Mouse (Mus musculus) granulocyte monocyte progenitor cell, adult 5-6 weeks (primary cell): ENCODE measurements at regions not wholly inside any gene's neighbourhood (a gene's known extent, or its start where the extent isn't known, plus 50 kb on each side); places are given as distances from the start of the nearest gene placed in this dataset.

Experiments used
- ATAC-seq: replicated peaks from 2 replicates; pipeline ENCODE4 v1.8.0; 2016; ENCODE audit warnings: mild to moderate bottlenecking, moderate TSS enrichment, inconsistent platforms; ENCODE audit not compliant: poor library complexity, severe bottlenecking

DNA sequence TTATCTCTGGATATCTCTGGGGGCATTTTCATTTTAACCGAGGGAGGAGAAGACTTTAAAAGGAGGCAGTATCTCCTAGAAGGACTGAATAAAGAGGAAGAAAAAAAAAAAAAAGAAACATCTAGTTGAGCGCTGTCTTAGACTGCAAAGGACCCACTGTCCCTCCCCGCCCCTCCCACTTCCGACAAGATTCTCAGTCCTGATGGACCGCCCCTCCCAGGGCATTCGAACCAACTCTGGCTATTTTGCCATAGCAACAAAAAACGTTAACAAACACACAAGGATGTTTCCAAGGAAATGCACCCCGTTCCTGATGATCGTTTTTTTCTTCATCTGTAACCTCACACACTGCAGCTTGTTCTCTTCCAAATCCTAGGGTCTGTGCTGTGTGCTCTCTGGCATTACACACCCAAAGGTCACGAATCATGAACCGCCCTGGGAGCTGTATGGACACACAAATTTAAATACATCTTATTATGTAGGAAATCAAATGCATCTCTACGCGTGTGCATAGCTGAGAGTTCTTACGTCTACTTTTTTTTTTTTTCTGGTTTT lies 75.8 kb downstream of the Rnd3 start:
- ATAC-seq = peak; percentile 22; the same call in 1 of the 2 replicates

DNA sequence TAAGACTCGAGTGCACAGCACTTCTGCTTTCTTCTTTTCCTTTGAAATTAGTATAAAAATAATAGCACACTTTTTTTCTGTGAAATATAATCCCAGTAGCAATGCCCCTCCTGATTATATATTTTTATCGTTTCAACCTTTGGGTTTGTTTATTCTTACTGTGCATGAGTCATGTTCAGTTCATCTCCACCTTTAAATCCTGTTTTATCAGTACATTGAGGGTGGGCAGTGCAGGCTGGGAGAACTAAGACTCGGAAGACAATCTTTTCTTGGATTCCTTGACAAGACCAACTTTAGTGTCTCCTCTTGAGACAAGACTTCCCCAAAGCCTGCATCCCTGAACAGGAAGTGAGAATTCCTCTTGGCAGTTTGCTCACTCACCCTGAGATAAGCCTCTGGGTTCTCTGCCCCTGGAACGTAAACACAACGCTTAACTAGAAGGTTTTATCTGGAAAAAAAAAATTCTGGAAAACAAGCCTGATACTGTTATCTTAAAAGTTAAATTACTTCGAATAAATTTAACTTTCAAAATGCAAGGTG lies 76.5 kb downstream of the Rnd3 start:
- no peak for ATAC-seq

- no peak for ATAC-seq
Observed at GRCm38 (mm10) chr2:51070902-51071301, 78.0 kb downstream of the Rnd3 start.

DNA sequence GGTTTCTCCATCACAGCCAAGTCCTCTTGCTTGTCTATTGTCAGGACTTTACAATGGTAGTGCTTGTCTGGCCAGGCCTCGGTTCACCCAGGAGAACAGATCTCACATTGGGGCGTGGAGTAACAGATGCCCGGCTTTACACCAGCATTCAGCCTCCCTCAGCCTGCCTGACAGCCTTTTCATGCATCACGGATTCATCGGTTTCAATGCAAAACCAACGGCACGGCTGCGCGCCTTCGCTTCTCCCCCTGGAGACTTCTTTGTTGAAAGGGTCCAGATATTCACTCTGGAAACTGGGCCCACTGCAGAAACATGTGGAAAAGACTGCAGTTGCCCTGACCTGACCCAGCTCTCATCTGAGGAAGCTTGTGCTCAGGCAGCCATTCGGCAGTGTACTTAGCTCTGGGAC lies 82.5 kb downstream of the Rnd3 start:
- ATAC-seq = no peak

- no peak for ATAC-seq
Observed at GRCm38 (mm10) chr2:51065821-51066220, 83.1 kb downstream of the Rnd3 start.

DNA sequence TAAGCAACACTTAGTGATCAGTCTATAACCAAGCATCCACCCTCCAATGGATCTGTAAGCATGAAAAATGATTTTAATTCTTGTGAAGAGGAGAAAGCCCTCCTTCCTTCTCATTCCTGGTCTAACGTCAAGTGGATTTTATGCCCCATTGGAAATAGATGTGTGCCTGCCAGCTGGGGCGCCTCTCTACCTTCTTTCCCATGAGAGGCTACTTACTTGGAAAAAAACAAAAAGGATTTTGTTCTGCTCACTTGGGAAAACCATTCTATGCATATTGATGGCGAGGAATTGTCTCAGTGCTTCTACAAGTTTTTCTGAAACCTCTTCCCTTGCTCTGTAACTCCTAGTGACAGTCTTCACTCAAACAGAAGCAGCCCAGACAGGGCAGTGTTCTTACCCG lies 84.1 kb downstream of the Rnd3 start:
- ATAC-seq = no peak

DNA sequence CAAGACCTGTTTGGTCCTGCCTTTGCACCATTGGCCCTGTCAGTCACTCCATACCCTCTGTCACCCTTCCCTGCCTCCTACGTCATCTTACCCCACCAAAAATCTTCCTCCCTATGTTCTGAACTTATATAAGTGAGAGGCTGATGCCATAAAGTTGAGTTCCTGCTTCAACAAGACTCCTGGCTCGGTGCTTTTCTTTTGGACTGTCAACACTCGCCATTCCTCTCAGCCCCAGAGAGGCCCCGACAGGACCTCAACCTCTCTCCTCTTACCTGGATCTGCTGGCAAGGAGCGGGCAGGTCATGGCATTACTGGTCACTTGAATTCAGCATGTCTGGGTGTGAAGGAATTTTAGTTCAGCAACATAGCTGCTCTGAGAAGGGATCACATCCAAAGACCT lies 86.9 kb downstream of the Rnd3 start:
- ATAC-seq = no peak

DNA sequence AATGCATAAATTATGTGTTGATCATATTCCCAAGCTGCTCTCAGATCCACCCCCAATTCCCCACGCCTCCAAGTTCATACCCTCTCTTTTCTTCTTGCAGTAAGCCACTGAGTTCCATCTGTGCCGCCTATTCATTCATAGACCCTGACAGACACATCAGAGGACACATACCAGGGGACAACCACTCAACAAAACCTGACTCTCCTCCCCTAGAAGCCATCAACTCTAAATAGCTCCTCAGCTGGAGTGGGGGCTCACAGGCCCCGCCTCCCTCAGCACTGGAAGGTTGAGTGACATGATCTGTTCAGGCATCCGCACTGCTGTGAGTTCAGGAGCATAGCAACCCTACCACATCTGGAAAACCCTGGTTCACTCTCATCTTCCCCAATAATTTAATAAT lies 90.8 kb downstream of the Rnd3 start:
- no peak for ATAC-seq

DNA sequence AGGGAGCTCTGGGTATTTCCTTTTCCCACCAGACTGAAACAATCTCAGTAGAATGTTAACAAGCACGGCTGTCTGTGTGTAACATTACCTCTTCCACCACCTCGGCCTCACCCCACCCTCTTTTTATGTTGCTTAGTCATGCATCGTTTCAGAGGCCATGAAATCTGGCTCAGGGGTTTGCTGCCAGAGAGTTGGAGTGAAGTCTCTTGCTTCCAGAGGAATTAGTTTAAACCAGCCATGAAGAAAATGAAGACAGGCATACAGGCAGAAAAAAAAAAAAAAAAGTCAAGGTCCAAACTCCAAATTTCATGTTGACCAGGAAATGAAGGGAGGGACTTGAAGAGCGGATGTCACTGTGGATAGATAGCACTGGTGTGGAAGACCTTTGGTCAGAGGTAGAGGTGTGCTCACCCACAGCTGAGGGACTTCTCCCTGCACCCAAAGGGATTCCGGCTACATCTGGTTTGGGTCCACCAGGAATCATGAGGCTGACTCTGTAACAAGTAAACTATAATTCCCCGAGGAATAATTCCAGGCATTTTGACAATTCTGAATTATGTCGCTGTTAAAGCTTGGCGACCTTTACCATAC lies 92.7 kb downstream of the Rnd3 start:
- ATAC-seq = no peak

DNA sequence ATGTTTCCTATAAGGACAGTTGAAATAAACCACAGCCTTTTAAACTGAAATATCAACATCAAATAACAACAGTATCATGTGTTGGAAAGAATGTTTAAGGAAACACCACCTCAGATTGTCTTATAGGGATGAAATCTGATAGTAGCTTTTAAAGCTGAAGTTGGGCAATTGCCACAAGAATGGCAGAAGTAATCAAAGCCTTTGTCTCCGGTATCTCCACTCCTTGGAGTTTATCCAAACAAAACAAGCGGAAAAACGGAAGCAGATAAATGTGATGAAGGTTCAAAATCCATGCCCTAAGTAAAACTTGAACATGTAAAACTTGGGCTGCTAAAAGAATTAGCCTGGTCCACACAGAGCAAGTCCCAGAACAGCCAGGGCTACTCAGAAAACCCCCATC lies 93.6 kb downstream of the Rnd3 start:
- ATAC-seq = no peak

DNA sequence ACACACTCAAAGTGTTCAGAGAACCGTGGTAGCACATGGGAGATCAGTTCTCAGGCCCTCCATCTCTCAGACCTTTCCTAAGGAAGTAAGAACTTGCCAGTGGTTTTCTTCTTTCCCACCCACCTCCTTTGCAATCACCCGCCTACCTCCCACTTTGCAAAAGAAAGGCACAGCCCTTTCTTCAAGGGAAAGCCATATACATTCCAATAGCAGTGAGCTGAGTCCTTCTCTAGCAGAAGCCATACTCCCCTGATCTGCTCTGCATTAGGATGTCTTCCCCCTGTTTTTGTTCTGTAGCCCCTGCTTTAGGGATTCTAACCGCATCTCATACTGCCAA lies 99.1 kb downstream of the Rnd3 start:
- no peak for ATAC-seq

- ATAC-seq = no peak
Observed at GRCm38 (mm10) chr2:51049101-51049833, 99.6 kb downstream of the Rnd3 start.

DNA sequence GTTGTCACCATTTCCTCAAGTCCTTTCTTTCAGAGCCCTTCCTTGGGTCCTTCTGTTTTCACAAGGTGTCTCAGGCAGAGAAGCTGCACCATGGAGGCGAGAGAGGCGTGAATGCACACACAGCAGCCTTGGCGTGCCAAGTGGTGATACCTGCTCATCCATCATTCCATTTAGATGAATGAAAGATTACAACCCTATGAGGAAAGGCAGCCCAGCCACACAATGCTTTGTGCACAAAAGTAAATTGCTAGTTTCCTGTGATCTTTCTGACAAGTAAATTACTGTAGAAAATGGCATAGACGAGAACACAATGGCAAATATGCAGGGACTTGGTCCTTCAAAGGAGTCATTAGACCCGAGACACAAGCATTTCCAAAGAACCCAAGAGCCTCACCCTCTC lies 101.4 kb downstream of the Rnd3 start:
- no peak for ATAC-seq

- no peak for ATAC-seq
Observed at GRCm38 (mm10) chr2:51045626-51046025, 103.3 kb downstream of the Rnd3 start.

GRCm38 (mm10) chr2:51041101-51041500 lies 107.8 kb downstream of the Rnd3 start:
- no peak for ATAC-seq

DNA sequence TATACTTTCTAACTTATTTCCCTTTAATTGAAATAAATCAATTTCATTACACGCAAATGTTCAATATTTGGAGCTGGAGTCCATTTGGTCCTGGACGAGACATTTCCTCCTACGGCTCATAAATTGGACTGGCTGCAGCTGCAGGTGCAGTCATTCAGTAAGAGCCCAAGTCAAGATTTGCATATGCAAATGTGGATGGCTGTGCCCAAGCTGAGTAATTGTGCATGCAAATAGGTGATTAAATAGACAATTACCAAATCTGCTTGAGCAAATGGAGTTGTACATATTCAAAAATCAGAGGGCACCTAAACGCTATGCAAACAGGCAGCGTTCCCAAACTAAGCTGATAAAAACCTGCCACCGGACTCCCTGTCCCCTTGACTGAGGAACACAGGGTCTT lies 110.2 kb downstream of the Rnd3 start:
- no peak for ATAC-seq

- ATAC-seq = no peak
Observed at GRCm38 (mm10) chr2:51036995-51037394, 111.9 kb downstream of the Rnd3 start.

GRCm38 (mm10) chr2:51036190-51036755 lies 112.6 kb downstream of the Rnd3 start:
- ATAC-seq = no peak

- ATAC-seq = no peak
Observed at GRCm38 (mm10) chr2:51033881-51034280, 115.0 kb downstream of the Rnd3 start.

GRCm38 (mm10) chr2:51022479-51022878 lies 126.4 kb downstream of the Rnd3 start:
- no peak for ATAC-seq

DNA sequence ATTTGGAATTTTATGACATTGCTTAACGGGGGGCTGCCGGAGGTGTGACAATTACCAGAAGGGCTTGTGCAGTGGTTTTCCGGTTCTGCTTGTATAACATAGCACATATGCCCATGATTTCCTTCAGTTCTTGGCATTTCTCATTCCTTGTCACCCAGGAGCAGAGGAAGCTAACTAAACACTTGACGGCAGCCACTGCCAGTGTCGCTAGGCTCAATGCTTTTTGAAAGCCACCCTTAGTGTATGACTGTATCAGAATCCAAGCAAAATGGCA lies 132.8 kb downstream of the Rnd3 start:
- ATAC-seq = peak; percentile 49
